Mouse (Mus musculus): ENCODE results near the gene Fyco1.
"Not testable (repeated sequence)": the region's sequence is repeated elsewhere in the genome, so short reads cannot be mapped to it uniquely, and the experiment has no call there.

Fyco1 gene

GRCm38 (mm10) chr9:123756752-123757151, 94.9 kb downstream of the Fyco1 start:
- no peak for ATAC-seq (ENCODE audit: insufficient number of reproducible peaks, low FRiP score, low TSS enrichment)

GRCm38 (mm10) chr9:123754333-123754732, 97.4 kb downstream of the Fyco1 start:
- no peak for ATAC-seq (ENCODE audit: insufficient number of reproducible peaks, low FRiP score, low TSS enrichment)

GRCm38 (mm10) chr9:123749687-123750086, 102.0 kb downstream of the Fyco1 start:
- ATAC-seq (ENCODE audit: insufficient number of reproducible peaks, low FRiP score, low TSS enrichment): not testable (repeated sequence)

GRCm38 (mm10) chr9:123740799-123741198, 110.9 kb downstream of the Fyco1 start:
- no peak for ATAC-seq (ENCODE audit: insufficient number of reproducible peaks, low FRiP score, low TSS enrichment)

All from cerebellum, adult (tissue).